Mouse (Mus musculus) erythroblast, embryonic 14.5 days (primary cell): ENCODE data around the gene Pink1. TPM values are rescaled to one million over a fixed set of nuclear protein-coding genes. Genes with fewer than 3 reads are reported as not detected.

ENCODE experiments used
- H3K27me3 ChIP-seq: 2 replicates; pipeline ENCODE4 v1.6.1; 2012; ENCODE audit warnings: inconsistent platforms; ENCODE audit not compliant: control insufficient read depth
- H3K36me3 ChIP-seq: 2 replicates; pipeline ENCODE4 v1.6.1; 2012; ENCODE audit warnings: mild to moderate bottlenecking, inconsistent platforms; ENCODE audit not compliant: control insufficient read depth
- H3K4me1 ChIP-seq: 2 replicates; pipeline ENCODE4 v1.6.1; 2012; ENCODE audit warnings: inconsistent platforms; ENCODE audit not compliant: control insufficient read depth
- H3K4me3 ChIP-seq: replicated peaks from 2 replicates; pipeline ENCODE3; 2012; ENCODE audit warnings: moderate library complexity, mild to moderate bottlenecking, inconsistent platforms
- H3K9me3 ChIP-seq: 2 replicates; pipeline ENCODE4 v1.6.1; 2012; ENCODE audit warnings: low read length, inconsistent platforms, mixed read lengths; ENCODE audit not compliant: control insufficient read depth
- GATA1 ChIP-seq: IDR thresholded peaks from 2 replicates; pipeline ENCODE4 v1.6.1; 2012; ENCODE audit warnings: low read length, inconsistent platforms, mixed read lengths
- TAL1 ChIP-seq: IDR thresholded peaks from 3 replicates; pipeline ENCODE4 v1.6.1; 2012; ENCODE audit warnings: low read length, inconsistent platforms, mixed read lengths
- polyA plus RNA-seq: library from polyadenylated mRNA; stranded (reverse); fragments of >175 nt; gene quantifications from 2 replicates; pipeline ENCODE4 v1.2.3, GENCODE M21; 2012

The Pink1 gene
- polyA plus RNA-seq, 1 experiment, result 5.3 TPM

- Histone ChIP-seq H3K4me3 (no peak overlapping the region), H3K36me3 (no peaks in the 10 kb centered on the region), H3K9me3 (no peaks in the 10 kb centered on the region), H3K27me3 (peaks cover 10% of the 10 kb centered on the region), H3K4me1 (no peaks in the 10 kb centered on the region)
- no peak for TF ChIP-seq GATA1
- no peak for TF ChIP-seq TAL1
These were observed 32.1 kb upstream of the Pink1 start for GRCm38 (mm10) chr4:138358176-138358575.

GRCm38 (mm10) chr4:138356551-138356950 is 30.4 kb upstream of the Pink1 start:
- Histone ChIP-seq H3K4me3 (no peak overlapping the region), H3K27me3 (peaks cover 7% of the 10 kb centered on the region), H3K4me1 (no peaks in the 10 kb centered on the region), H3K9me3 (no peaks in the 10 kb centered on the region), H3K36me3 (no peaks in the 10 kb centered on the region)
- no peak for TF ChIP-seq TAL1
- no peak for TF ChIP-seq GATA1

- Histone ChIP-seq H3K9me3 (no peaks in the 10 kb centered on the region), H3K4me3 (no peak overlapping the region), H3K36me3 (no peaks in the 10 kb centered on the region), H3K4me1 (no peaks in the 10 kb centered on the region), H3K27me3 (peaks cover 6% of the 10 kb centered on the region)
- TF ChIP-seq GATA1, result no peak
- TF ChIP-seq TAL1, result no peak
These were observed 30.0 kb upstream of the Pink1 start for GRCm38 (mm10) chr4:138356141-138356540.

GRCm38 (mm10) chr4:138355496-138355895 is 29.4 kb upstream of the Pink1 start:
- Histone ChIP-seq H3K9me3 (no peaks in the 10 kb centered on the region), H3K4me3 (no peak overlapping the region), H3K4me1 (no peaks in the 10 kb centered on the region), H3K27me3 (peaks cover under 1% of the 10 kb centered on the region; the same call in 1 of the 2 replicates), H3K36me3 (no peaks in the 10 kb centered on the region)
- TF ChIP-seq GATA1, result no peak
- no peak for TF ChIP-seq TAL1

- Histone ChIP-seq H3K36me3 (no peaks in the 10 kb centered on the region), H3K9me3 (no peaks in the 10 kb centered on the region)
- TF ChIP-seq GATA1, result no peak
- TF ChIP-seq TAL1, result no peak
These were observed 27.5 kb upstream of the Pink1 start for GRCm38 (mm10) chr4:138353438-138354171.

GRCm38 (mm10) chr4:138352692-138353091 is 26.6 kb upstream of the Pink1 start:
- no peaks in the 10 kb centered on the region for H3K4me1 ChIP-seq
- no peak for TF ChIP-seq TAL1
- TF ChIP-seq GATA1, result no peak

More at GRCm38 (mm10) chr4:138353438-138354171, 27.5 kb upstream of the Pink1 start:
- Histone ChIP-seq H3K4me3 (no peak overlapping the region), H3K27me3 (no peaks in the 10 kb centered on the region), H3K4me1 (no peaks in the 10 kb centered on the region)

GRCm38 (mm10) chr4:138351821-138352220 is 25.7 kb upstream of the Pink1 start:
- Histone ChIP-seq H3K4me3 (no peak overlapping the region), H3K36me3 (no peaks in the 10 kb centered on the region), H3K27me3 (no peaks in the 10 kb centered on the region), H3K4me1 (no peaks in the 10 kb centered on the region), H3K9me3 (no peaks in the 10 kb centered on the region)
- TF ChIP-seq TAL1 (no peak), GATA1 (no peak)

More at GRCm38 (mm10) chr4:138352692-138353091, 26.6 kb upstream of the Pink1 start:
- Histone ChIP-seq H3K4me3 (no peak overlapping the region), H3K36me3 (no peaks in the 10 kb centered on the region), H3K9me3 (no peaks in the 10 kb centered on the region), H3K27me3 (no peaks in the 10 kb centered on the region)

- TF ChIP-seq TAL1 (no peak), GATA1 (no peak)
- no peaks in the 10 kb centered on the region for H3K27me3 ChIP-seq
- H3K4me3 ChIP-seq, result no peak overlapping the region
- no peaks in the 10 kb centered on the region for H3K9me3 ChIP-seq
- no peaks in the 10 kb centered on the region for H3K4me1 ChIP-seq
- H3K36me3 ChIP-seq, result no peaks in the 10 kb centered on the region; the same call in 1 of the 2 replicates
These were observed 22.6 kb upstream of the Pink1 start for GRCm38 (mm10) chr4:138348716-138349115.

- no peaks in the 10 kb centered on the region; the same call in 1 of the 2 replicates for H3K36me3 ChIP-seq
- H3K27me3 ChIP-seq, result no peaks in the 10 kb centered on the region
- H3K4me1 ChIP-seq, result no peaks in the 10 kb centered on the region
- TF ChIP-seq TAL1, result no peak
- TF ChIP-seq GATA1, result no peak
- H3K9me3 ChIP-seq, result no peaks in the 10 kb centered on the region
- H3K4me3 ChIP-seq, result no peak overlapping the region
These were observed 21.2 kb upstream of the Pink1 start for GRCm38 (mm10) chr4:138347280-138347679.

GRCm38 (mm10) chr4:138344891-138345545 is 18.9 kb upstream of the Pink1 start:
- Histone ChIP-seq H3K9me3 (no peaks in the 10 kb centered on the region), H3K4me3 (no peak overlapping the region), H3K4me1 (no peaks in the 10 kb centered on the region), H3K27me3 (peaks cover 2% of the 10 kb centered on the region; the same call in 1 of the 2 replicates), H3K36me3 (no peaks in the 10 kb centered on the region; the same call in 1 of the 2 replicates)
- TF ChIP-seq TAL1 (no peak), GATA1 (no peak)
